Mouse (Mus musculus) midbrain, postnatal 0 days (tissue): ENCODE measurements around the gene Mark1. TPM values are rescaled to one million over a fixed set of nuclear protein-coding genes. Genes with fewer than 3 reads are reported as not detected.

Experiments used
- ATAC-seq: fragments of 200-750 bp; cut with Nextera tagmentation; 2 replicates; pipeline ENCODE4 v1.8.0; 2017; ENCODE audit warnings: moderate number of reproducible peaks, mild to moderate bottlenecking, moderate TSS enrichment, moderate library complexity; ENCODE audit not compliant: low FRiP score
- DNase-seq: peaks from one replicate; pipeline ENCODE4 v3.0.0-alpha.2; 2015; ENCODE audit warnings: low spot score
- H3K27ac ChIP-seq: fragments of 300-500 bp; sonication (generic); 2 replicates; pipeline ENCODE4 v1.5.1; 2014; ENCODE audit warnings: low read depth, mild to moderate bottlenecking, low read length, mixed read lengths
- H3K27me3 ChIP-seq: fragments of 300-500 bp; sonication (generic); 2 replicates; pipeline ENCODE4 v1.6.1; 2014; ENCODE audit warnings: low read length, control low read depth, mixed read lengths; ENCODE audit not compliant: insufficient read depth
- H3K36me3 ChIP-seq: fragments of 300-500 bp; sonication (generic); 2 replicates; pipeline ENCODE4 v1.6.1; 2014; ENCODE audit warnings: low read length, control low read depth, mixed read lengths; ENCODE audit not compliant: insufficient read depth
- H3K4me1 ChIP-seq: fragments of 300-500 bp; sonication (generic); 2 replicates; pipeline ENCODE4 v1.6.1; 2014; ENCODE audit warnings: mild to moderate bottlenecking, control low read depth, antibody characterized with exemption, low read length, mixed read lengths; ENCODE audit not compliant: insufficient read depth
- H3K4me2 ChIP-seq: fragments of 300-500 bp; sonication (generic); 2 replicates; pipeline ENCODE4 v1.6.1; 2014; ENCODE audit warnings: low read depth, mild to moderate bottlenecking, low read length, mixed read lengths; ENCODE audit not compliant: poor library complexity, severe bottlenecking
- H3K4me3 ChIP-seq: fragments of 300-500 bp; sonication (generic); 2 replicates; pipeline ENCODE4 v1.5.1; 2014; ENCODE audit warnings: low read depth, mild to moderate bottlenecking, low read length, moderate library complexity
- H3K9ac ChIP-seq: fragments of 300-500 bp; sonication (generic); replicated peaks from 2 replicates; pipeline ENCODE4 v1.6.1; 2014; ENCODE audit warnings: mild to moderate bottlenecking, low read length, moderate library complexity, mixed read lengths; ENCODE audit not compliant: poor library complexity, severe bottlenecking
- H3K9me3 ChIP-seq: fragments of 300-500 bp; sonication (generic); 2 replicates; pipeline ENCODE4 v1.6.1; 2016; ENCODE audit warnings: low read length, control low read depth
- CTCF ChIP-seq: IDR thresholded peaks from 2 replicates; pipeline ENCODE4 v1.5.1; 2016; ENCODE audit warnings: antibody characterized with exemption, mild to moderate bottlenecking
- WGBS: fragments of 180-500 bp; shearing (Covaris S2); extraction: QIAGEN DNeasy Blood & Tissue Kit; methylation state at CpG from one replicate; pipeline ENCODE4 v1.1.7; 2014; 5-methylcytosine and 5-hydroxymethylcytosine counted together
- polyA plus RNA-seq: library from polyadenylated mRNA; unstranded; fragments of >200 nt; fragmentation: Nextera tagmentation; extraction: Ambion mirVana; gene quantifications from 2 replicates; pipeline ENCODE4 v1.2.1, GENCODE M21; 2015
- total RNA-seq: library from RNA; depleted of rRNA; stranded (reverse); fragments of >200 nt; gene quantifications from 2 replicates; pipeline ENCODE4 v1.2.3, GENCODE M21; 2014

The Mark1 gene
- total and polyA plus RNA-seq, 2 experiments from 2014 or later = 13.0 to 69.1 TPM

DNA sequence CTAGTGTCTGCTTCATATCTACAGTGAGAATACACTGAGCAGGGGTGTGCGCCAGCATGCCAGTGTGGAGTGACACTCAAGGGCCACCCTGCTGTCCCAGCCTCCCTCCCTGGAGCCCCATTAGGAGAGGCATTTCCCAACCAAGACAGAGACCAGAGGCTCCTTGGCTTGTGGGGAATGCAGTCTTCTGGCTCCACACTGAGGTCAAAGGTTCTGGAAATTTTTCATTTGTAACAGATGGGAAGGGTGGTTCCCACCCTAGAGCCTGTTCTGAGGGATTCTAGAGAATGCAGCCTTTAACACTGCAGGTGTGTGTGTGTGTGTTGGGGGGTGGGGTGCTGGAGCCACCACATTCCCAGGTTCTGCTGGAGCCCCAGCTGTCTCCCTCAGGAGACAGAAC, 127.9 kb downstream of the Mark1 start:
- TF ChIP-seq CTCF = no peak
- Histone ChIP-seq H3K36me3 (no peaks in the 10 kb centered on the region), H3K9ac (no peak overlapping the region), H3K9me3 (no peaks in the 10 kb centered on the region), H3K27me3 (no peaks in the 10 kb centered on the region), H3K4me3 (no peak overlapping the region), H3K4me1 (no peaks in the 10 kb centered on the region), H3K4me2 (no peak overlapping the region), H3K27ac (no peak overlapping the region)
- DNase-seq = no peak
- WGBS = 83% methylated on average over 1 of the region's 1 CpGs
- ATAC-seq = no peak

DNA sequence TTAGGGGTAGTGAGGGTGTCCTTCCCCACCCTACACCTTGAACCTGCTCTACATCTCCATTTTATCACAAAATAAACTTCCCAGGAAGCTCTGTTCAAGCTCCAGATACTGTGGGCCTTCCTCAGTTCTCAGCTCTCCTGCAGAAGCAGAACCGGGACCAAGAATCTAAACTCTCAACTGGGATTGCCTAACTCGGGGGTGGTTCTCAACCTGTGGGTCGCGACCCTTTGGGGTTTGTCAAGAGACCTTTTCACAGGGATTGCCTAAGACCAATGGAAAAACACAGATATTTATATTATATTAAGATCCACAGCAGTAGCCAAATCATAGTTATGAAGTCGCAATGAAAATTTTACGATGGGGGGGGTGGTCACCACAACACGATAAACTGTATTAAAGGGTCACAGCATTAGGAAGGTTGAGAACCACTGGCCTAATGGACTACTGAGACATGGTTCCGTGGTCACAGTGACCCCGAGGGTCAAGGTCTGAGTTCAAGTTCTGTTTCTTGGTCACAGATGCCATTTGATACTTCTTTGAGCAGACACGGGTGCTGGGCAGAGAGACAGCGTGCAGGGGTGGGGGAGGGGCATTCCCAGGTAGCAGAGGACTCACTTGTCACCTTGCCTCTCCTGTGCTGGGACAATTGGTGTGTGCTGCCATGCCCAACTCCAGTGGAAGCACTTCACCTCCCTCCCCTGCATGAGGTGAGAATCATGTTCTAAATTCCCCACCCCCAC, 128.6 kb downstream of the Mark1 start:
- no peaks in the 10 kb centered on the region for H3K4me1 ChIP-seq
- H3K4me3 ChIP-seq = no peak overlapping the region
- H3K36me3 ChIP-seq = no peaks in the 10 kb centered on the region
- no peak overlapping the region for H3K27ac ChIP-seq
- ATAC-seq = no peak
- H3K4me2 ChIP-seq = no peak overlapping the region
- 87% methylated on average over 11 of the region's 11 CpGs for WGBS
- no peak for DNase-seq
- H3K9ac ChIP-seq = no peak overlapping the region
- no peaks in the 10 kb centered on the region for H3K27me3 ChIP-seq
- no peak for TF ChIP-seq CTCF
- H3K9me3 ChIP-seq = no peaks in the 10 kb centered on the region

DNA sequence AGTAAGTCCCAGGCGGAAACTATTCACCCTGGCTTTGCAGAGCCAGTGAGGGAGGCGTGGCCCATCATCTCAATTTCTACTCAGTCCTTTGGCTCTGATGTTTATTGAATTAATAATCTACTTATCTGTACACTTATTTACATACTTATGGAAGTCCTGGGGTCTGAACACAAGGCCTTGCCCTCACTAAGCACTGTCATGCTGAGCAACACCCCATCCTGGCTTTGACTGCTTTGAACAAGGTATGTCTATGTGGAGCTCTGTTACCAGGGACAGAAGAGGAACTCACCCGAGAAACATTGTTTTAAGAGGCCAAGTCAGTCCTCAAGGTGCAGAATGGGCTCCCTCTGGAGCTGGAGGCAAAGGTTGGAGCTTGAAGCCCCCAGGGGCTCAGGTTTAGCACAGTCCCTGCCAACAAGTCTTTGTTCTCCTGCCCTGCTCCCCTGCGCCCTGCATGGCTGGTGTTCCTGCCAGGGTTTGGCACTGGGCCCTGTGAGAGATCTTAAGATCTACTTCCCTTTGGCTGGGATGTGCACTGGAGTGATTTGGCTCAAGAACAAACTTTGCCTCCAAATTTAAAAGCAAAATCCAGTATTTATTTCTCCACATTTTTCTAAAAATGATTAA, 129.3 kb downstream of the Mark1 start:
- Histone ChIP-seq H3K27me3 (no peaks in the 10 kb centered on the region), H3K9ac (no peak overlapping the region), H3K4me2 (no peak overlapping the region), H3K36me3 (no peaks in the 10 kb centered on the region), H3K27ac (no peak overlapping the region), H3K4me3 (no peak overlapping the region), H3K4me1 (no peaks in the 10 kb centered on the region), H3K9me3 (no peaks in the 10 kb centered on the region)
- DNase-seq = no peak
- ATAC-seq = no peak
- no peak for TF ChIP-seq CTCF
- WGBS = 39% methylated on average over 4 of the region's 4 CpGs

DNA sequence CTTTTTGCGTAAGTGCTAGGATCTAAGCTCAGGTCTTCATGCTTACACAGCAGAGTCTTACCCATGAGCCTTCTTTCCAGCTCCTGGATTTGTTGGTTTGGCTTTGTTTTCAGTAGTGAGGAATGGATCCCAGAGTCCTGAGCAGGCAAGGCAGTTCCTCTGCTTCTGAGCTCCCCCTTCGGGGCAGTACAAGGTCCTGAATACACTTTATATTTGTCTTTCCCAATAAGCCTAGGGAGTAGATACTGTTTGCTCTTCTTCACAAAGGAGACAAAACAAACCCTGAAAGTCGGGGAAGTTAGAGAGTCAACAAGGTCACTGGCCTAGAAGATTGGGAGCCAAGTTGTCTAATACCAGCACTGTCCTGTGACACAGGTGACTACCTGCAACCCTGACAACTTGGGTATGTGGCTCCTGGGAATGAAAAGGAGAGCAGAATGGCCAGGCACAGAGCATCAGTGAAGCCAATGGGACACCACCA, 131.7 kb downstream of the Mark1 start:
- H3K4me1 ChIP-seq = no peaks in the 10 kb centered on the region
- H3K4me2 ChIP-seq = no peak overlapping the region
- TF ChIP-seq CTCF = no peak
- H3K9ac ChIP-seq = no peak overlapping the region
- H3K9me3 ChIP-seq = no peaks in the 10 kb centered on the region
- 77% methylated on average over 3 of the region's 3 CpGs for WGBS
- DNase-seq (no peak), ATAC-seq (no peak)
- H3K27me3 ChIP-seq = no peaks in the 10 kb centered on the region
- H3K4me3 ChIP-seq = no peak overlapping the region
- H3K27ac ChIP-seq = no peak overlapping the region
- H3K36me3 ChIP-seq = no peaks in the 10 kb centered on the region

DNA sequence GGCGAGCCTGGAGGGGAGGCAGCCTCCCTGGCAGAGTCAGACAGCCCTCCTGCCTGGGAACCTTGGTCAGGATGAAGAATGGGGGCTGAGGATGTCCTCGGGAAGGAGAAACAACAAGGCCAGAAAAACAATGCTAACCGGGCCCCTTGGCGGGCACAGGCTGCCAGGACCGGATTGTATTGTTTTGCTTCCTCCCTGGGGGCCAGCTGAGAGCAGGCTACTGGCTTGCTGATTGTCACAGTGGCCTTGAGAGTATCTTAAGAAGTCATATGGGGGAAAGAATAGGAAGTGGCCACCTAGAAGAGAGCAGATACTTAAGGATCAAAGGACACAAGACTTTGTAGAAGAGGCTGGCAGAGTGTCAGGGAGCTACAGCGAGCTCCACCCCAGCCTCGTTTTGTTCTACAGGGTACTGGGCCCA, 135.0 kb downstream of the Mark1 start:
- no peaks in the 10 kb centered on the region for H3K9me3 ChIP-seq
- H3K27ac ChIP-seq = no peak overlapping the region
- H3K4me3 ChIP-seq = no peak overlapping the region
- WGBS = 19% methylated on average over 7 of the region's 7 CpGs
- no peak for ATAC-seq
- H3K9ac ChIP-seq = no peak overlapping the region
- no peak overlapping the region for H3K4me2 ChIP-seq
- no peak for TF ChIP-seq CTCF
- H3K27me3 ChIP-seq = no peaks in the 10 kb centered on the region
- no peak for DNase-seq
- H3K36me3 ChIP-seq = no peaks in the 10 kb centered on the region
- no peaks in the 10 kb centered on the region for H3K4me1 ChIP-seq

DNA sequence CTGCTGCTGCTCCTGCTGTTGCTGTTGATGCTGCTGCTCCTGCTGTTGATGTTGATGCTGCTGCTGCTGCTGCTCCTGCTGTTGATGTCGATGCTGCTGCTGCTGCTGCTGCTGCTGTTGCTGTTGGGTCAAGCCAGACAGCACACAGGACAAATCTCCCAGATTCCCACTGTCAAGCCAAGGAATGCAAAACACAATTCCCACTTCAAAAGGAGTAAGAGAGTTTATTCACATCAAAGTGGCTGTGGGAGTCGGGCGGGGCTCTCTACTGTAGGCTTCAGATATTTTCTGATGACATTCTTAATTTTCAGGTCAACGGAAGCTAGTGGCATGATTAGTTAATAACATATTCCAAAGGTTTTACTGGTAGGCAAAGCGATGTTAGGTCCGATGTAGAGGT, 136.7 kb downstream of the Mark1 start:
- TF ChIP-seq CTCF = no peak
- Histone ChIP-seq H3K9ac (no peak overlapping the region), H3K4me2 (no peak overlapping the region), H3K4me3 (no peak overlapping the region), H3K4me1 (no peaks in the 10 kb centered on the region), H3K27me3 (no peaks in the 10 kb centered on the region), H3K27ac (no peak overlapping the region), H3K9me3 (no peaks in the 10 kb centered on the region), H3K36me3 (no peaks in the 10 kb centered on the region)
- WGBS = 83% methylated on average over 6 of the region's 6 CpGs
- no peak for ATAC-seq
- DNase-seq = no peak
